Mouse (Mus musculus) liver, embryonic 18 days (tissue): ENCODE data around the gene Cracr2a. TPM values are rescaled to one million over a fixed set of nuclear protein-coding genes. Genes with fewer than 3 reads are reported as not detected.

ENCODE experiments used
- polyA plus RNA-seq: library from polyadenylated mRNA; depleted of rRNA; stranded (reverse); fragments of >200 nt; gene quantifications from 2 replicates; pipeline ENCODE4 v1.2.3, GENCODE M21; 2012; rRNA removed

Cracr2a gene
- polyA plus RNA-seq, result 0.44 and 0.72 TPM in 2 replicates

DNA sequence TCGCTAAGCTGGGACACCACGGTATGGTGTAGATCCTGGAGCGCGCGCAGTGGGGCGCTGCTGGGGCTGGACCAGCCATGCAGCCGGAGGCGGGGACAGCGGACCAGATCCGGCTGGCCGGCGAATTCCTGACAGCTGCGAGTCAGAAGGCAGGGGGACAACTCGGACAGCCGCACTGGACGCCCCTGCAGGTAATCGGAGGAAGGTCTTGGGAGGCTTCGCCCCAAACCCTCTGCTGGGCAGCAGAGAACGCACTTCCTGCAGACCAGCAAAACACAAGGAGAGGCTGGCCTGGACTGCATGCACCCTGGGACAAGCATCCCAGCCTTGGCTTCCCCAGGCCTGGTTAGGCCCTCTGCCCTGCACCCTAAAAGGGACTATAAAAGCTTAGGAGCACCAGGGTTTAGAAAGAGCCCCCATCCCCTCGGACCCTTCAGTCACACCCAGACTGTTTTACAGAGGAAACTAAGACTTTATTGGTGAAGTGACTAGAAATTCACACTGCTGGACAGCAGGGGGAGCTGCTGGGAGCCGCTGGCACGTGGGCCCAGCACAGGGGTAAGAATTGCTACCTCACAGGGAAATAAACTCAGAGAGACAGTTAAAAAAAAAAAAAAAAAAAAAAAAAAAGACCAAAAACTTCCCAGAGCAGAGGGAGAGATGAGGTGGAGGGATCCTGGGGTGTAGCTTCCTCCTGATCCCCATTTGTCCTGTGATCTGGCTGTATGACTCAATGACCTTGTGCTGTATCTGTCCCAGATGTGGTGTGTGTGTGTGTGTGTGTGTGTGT lies at the start of gene Cracr2a:
Gene Cracr2a (plus strand): TSS at position 108 of the 790 bp plus-strand sequence.

Other genes with a start within 250 kb of the Cracr2a start
- gene Parp11, start 114.5 kb upstream of the Cracr2a start, polyA plus RNA-seq, result 6.6 and 7.7 TPM in 2 replicates
- not detected in 2 replicates for gene Prmt8, start 208.1 kb downstream of the Cracr2a start, polyA plus RNA-seq